Mouse (Mus musculus) hindbrain, embryonic 16.5 days (tissue): ENCODE data around the gene Oxct2a. TPM values are rescaled to one million over a fixed set of nuclear protein-coding genes. Genes with fewer than 3 reads are reported as not detected.
"Not testable (repeated sequence)": the region's sequence is repeated elsewhere in the genome, so short reads cannot be mapped to it uniquely, and the experiment has no call there.

ENCODE experiments used
- ATAC-seq: fragments of 200-750 bp; cut with Nextera tagmentation; 2 replicates; pipeline ENCODE4 v1.8.0; 2017; ENCODE audit warnings: moderate TSS enrichment, moderate library complexity
- H3K27ac ChIP-seq: fragments of 300-500 bp; sonication (generic); 2 replicates; pipeline ENCODE4 v1.5.1; 2014; ENCODE audit warnings: low read depth, mild to moderate bottlenecking, control low read depth, low read length, moderate library complexity
- H3K27me3 ChIP-seq: fragments of 300-500 bp; sonication (generic); replicated peaks from 2 replicates; pipeline ENCODE4 v1.6.1; 2014; ENCODE audit warnings: low read length; ENCODE audit not compliant: control insufficient read depth, insufficient read depth
- H3K36me3 ChIP-seq: fragments of 300-500 bp; sonication (generic); 2 replicates; pipeline ENCODE4 v1.6.1; 2014; ENCODE audit warnings: mild to moderate bottlenecking, low read length, moderate library complexity, mixed read lengths; ENCODE audit not compliant: control insufficient read depth, insufficient read depth
- H3K4me1 ChIP-seq: fragments of 300-500 bp; sonication (generic); 2 replicates; pipeline ENCODE4 v1.6.1; 2014; ENCODE audit warnings: low read depth, low read length; ENCODE audit not compliant: control insufficient read depth, insufficient read depth
- H3K4me2 ChIP-seq: fragments of 300-500 bp; sonication (generic); 2 replicates; pipeline ENCODE4 v1.6.1; 2014; ENCODE audit warnings: mild to moderate bottlenecking, low read length, control low read depth, moderate library complexity
- H3K4me3 ChIP-seq: fragments of 300-500 bp; sonication (generic); 2 replicates; pipeline ENCODE4 v1.5.1; 2014; ENCODE audit warnings: mild to moderate bottlenecking, low read length, control low read depth, moderate library complexity
- H3K9ac ChIP-seq: fragments of 300-500 bp; sonication (generic); 2 replicates; pipeline ENCODE4 v1.6.1; 2014; ENCODE audit warnings: low read depth, mild to moderate bottlenecking, control low read depth, low read length, moderate library complexity
- H3K9me3 ChIP-seq: fragments of 300-500 bp; sonication (generic); 2 replicates; pipeline ENCODE4 v1.6.1; 2014; ENCODE audit warnings: mild to moderate bottlenecking, low read length, moderate library complexity; ENCODE audit not compliant: control insufficient read depth
- WGBS: fragments of 180-500 bp; shearing (Covaris S2); extraction: QIAGEN DNeasy Blood & Tissue Kit; methylation state at CpG from one replicate; pipeline ENCODE4 v1.1.7; 2014; 5-methylcytosine and 5-hydroxymethylcytosine counted together
- polyA plus RNA-seq: library from polyadenylated mRNA; unstranded; fragments of >200 nt; fragmentation: Nextera tagmentation; extraction: Ambion mirVana; gene quantifications from 2 replicates; pipeline ENCODE4 v1.2.1, GENCODE M21; 2015

Oxct2a gene
- polyA plus RNA-seq, 1 experiment from 2014 or later, result 0.14 TPM

DNA sequence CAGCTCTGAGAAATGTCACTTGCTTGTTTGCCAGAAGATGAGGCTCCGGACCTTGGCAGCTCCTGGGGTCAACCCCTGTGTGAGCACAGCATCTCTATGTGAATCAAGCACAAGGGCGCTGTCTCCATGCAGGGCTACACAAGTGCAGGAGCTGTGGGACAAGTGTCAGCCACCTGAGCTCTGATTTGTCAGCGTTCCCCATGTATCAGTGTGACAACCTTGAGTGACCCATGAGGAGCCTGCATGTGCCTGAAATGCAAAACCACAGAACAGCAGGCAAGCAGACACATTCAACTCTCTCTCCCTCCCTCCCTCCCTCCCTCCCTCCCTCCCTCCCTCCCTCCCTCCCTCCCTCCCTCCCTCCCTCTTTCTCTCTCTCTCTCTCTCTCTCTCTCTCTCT lies 4.2 kb upstream of the Oxct2a start:
- H3K4me3 ChIP-seq, result no peak overlapping the region
- H3K27ac ChIP-seq, result no peak overlapping the region
- no peak overlapping the region for H3K4me2 ChIP-seq
- no peaks in the 10 kb centered on the region for H3K4me1 ChIP-seq
- WGBS, result 52% methylated on average over 3 of the region's 3 CpGs
- no peaks in the 10 kb centered on the region for H3K36me3 ChIP-seq
- no peak for ATAC-seq
- no peaks in the 10 kb centered on the region for H3K27me3 ChIP-seq
- H3K9me3 ChIP-seq, result no peaks in the 10 kb centered on the region
- no peak overlapping the region for H3K9ac ChIP-seq

DNA sequence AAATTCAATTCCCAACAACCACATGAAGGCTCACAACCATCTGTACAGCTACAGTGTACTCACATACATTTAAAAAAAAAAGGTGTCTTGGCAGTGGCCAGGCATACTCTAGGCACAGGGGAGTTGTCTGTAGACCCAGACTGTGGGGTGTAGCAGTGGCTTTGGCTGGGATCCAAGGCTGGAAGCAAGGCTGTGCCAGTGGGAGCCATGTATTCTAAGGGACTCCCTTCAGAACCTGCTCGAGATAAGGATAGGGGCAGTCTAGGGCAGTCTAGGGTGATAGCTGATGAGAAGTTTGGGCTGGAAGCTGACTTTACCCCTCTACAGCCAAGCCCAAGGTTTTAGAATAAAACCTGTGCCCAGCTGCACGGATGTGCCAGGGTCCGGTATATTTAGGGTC lies 2.7 kb upstream of the Oxct2a start:
- ATAC-seq, result no peak
- Histone ChIP-seq H3K27ac (no peak overlapping the region), H3K4me1 (no peaks in the 10 kb centered on the region), H3K9me3 (no peaks in the 10 kb centered on the region), H3K9ac (no peak overlapping the region), H3K27me3 (peaks cover 5% of the 10 kb centered on the region; the same call in 1 of the 2 replicates), H3K4me3 (no peak overlapping the region), H3K36me3 (no peaks in the 10 kb centered on the region), H3K4me2 (no peak overlapping the region)
- 75% methylated on average over 3 of the region's 3 CpGs for WGBS

DNA sequence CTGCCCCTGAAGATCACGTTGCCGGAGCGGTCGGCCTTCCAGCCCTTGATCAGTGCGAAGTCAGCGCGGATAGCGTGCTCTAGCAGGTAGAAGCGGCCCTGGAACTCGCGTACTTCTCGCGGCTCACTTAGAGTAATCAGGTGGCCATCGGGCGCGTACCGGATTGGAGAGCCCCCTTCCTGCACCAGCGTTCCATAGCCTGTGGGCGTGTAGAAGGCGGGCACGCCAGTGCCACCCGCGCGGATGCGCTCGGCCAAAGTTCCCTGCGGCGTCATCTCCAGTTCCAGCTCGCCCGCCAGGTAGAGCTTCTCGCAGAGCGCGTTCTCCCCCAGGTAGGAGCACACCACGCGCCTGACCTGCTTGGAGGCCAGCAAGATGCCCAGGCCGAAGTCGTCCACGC lies 524 bp downstream of the Oxct2a start:
- H3K9me3 ChIP-seq, H3K4me1 ChIP-seq, H3K27me3 ChIP-seq, H3K27ac ChIP-seq, H3K9ac ChIP-seq, H3K36me3 ChIP-seq: not testable (repeated sequence)
- WGBS, result 16% methylated on average over 20 of the region's 38 CpGs
- Histone ChIP-seq H3K4me2 (peak overlapping the region; percentile 52), H3K4me3 (peak overlapping the region; percentile 34)
- ATAC-seq, result peak; percentile 70

DNA sequence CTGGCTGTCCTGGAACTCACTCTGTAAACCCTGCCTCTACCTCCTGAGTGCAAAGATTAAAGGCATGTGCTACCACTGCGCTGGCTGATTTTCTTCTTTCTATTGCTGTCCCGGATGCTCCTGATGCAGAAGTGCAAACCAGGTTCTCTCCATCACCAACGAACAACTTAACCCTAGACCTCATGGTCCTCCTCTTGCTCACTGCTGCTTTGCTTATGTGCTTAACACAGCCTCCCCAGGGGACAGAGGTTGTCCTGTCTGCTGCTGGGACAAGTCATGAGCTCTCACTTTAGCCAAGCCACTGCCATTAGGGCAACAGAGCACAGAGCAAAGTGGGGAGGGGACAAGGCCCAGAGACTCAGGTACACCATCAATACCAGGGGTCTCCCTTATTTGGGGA lies 8.9 kb downstream of the Oxct2a start:
- Histone ChIP-seq H3K4me2 (no peak overlapping the region), H3K27ac (no peak overlapping the region), H3K36me3 (no peaks in the 10 kb centered on the region), H3K27me3 (no peaks in the 10 kb centered on the region), H3K4me3 (no peak overlapping the region), H3K9me3 (no peaks in the 10 kb centered on the region), H3K4me1 (no peaks in the 10 kb centered on the region), H3K9ac (no peak overlapping the region)
- no peak for ATAC-seq
- WGBS, result 96% methylated on average over 3 of the region's 3 CpGs

DNA sequence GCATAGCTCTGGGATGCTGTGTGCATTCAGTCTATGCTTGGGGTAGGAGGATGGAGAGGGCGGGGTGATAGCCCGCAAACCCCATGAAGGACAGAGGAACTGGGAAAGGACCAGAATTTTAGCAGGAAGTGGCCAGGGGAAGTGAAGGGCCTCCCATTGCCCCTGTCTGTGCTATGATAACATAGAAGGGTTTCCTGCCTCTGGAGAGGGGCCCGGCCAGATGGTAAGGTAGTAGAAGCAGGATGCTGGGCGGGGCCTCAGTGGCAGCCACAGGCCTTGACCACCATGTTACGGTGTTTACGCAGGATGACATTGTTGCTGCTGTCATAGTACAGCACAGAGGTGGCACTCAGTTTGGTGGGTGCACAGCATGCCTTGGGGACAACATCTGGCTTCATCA lies 10.4 kb downstream of the Oxct2a start:
- Histone ChIP-seq H3K36me3 (no peaks in the 10 kb centered on the region), H3K4me3 (no peak overlapping the region), H3K9ac (no peak overlapping the region), H3K4me1 (no peaks in the 10 kb centered on the region), H3K27me3 (no peaks in the 10 kb centered on the region), H3K4me2 (no peak overlapping the region), H3K27ac (no peak overlapping the region), H3K9me3 (no peaks in the 10 kb centered on the region)
- 92% methylated on average over 6 of the region's 6 CpGs for WGBS
- no peak for ATAC-seq

DNA sequence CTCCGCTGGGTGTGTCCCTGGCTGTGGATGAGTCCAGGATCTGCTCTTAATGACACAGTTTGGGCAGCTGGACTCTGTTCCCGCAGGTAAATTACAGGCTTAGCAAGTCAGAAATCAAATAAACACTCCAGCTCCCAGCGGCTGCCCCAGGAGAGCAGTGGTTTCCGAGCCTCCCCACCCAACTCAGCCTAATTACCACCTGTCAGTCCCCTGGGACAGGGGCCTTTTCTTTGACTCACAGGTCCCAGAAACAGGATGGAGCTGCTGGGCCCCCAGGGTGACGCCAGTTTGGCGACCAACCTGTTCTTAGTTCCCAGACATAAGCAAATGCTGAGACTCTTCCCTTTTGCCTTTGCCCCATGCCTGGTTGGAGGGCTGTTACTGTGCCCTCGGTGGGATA lies 11.6 kb downstream of the Oxct2a start:
- H3K36me3 ChIP-seq, result no peaks in the 10 kb centered on the region
- H3K27ac ChIP-seq, result no peak overlapping the region
- WGBS, result 90% methylated on average over 7 of the region's 7 CpGs
- H3K9me3 ChIP-seq, result no peaks in the 10 kb centered on the region
- no peaks in the 10 kb centered on the region for H3K27me3 ChIP-seq
- ATAC-seq, result no peak
- H3K4me2 ChIP-seq, result no peak overlapping the region
- no peak overlapping the region for H3K9ac ChIP-seq
- no peaks in the 10 kb centered on the region for H3K4me1 ChIP-seq
- no peak overlapping the region for H3K4me3 ChIP-seq

DNA sequence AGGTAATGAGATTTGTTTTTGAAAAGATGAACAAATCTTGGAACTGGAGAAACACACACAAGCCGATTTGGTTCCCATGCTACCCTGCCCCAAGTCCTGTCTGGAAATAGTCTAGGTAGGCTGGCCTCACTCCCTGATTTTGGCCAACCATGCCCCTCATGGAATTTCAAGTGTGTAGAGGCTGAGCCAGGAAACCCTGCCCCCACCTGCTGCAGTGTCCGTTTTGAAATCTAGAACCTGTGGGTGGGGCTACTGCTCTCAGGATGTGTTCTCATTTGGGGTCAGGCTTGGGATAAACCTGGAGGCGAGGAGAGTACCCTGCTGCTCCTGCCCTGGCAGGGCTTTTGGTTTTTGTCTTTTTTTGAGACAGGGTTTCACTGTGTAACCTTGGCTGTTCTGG lies 15.1 kb downstream of the Oxct2a start:
- no peaks in the 10 kb centered on the region for H3K4me1 ChIP-seq
- no peak for ATAC-seq
- H3K36me3 ChIP-seq, result 0 out of 2 replicates have a peak, but pooled peaks cover 3% of the 10 kb centered on the region
- H3K9me3 ChIP-seq, result no peaks in the 10 kb centered on the region
- 51% methylated on average over 3 of the region's 3 CpGs for WGBS
- H3K4me3 ChIP-seq, result no peak overlapping the region
- H3K4me2 ChIP-seq, result no peak overlapping the region
- H3K9ac ChIP-seq, result no peak overlapping the region
- H3K27ac ChIP-seq, result no peak overlapping the region
- H3K27me3 ChIP-seq, result no peaks in the 10 kb centered on the region

DNA sequence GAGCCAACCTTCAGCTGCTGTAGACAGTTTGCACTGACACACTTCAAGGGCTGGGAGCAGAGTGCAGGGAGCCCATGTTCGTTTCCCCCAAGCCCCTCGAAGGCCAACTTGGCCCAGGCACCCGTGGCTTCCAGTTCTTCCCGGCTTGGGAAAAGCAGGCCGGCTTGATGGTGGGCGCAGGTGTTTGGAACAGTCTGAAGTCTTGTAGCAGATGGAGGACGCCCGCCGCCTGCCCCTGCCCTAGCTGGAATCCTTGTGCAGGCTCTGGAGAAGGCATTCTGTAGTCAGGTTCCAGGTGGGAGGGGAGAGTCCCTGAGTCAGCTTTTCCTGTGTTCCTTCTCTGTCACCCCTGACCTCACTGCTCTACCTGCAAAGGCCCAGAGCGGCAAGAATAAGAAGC lies 16.4 kb downstream of the Oxct2a start:
- Histone ChIP-seq H3K36me3 (peaks cover 8% of the 10 kb centered on the region; the same call in 1 of the 2 replicates), H3K27me3 (no peaks in the 10 kb centered on the region), H3K27ac (no peak overlapping the region), H3K9ac (no peak overlapping the region), H3K4me2 (no peak overlapping the region), H3K9me3 (no peaks in the 10 kb centered on the region), H3K4me1 (no peaks in the 10 kb centered on the region), H3K4me3 (no peak overlapping the region)
- WGBS, result 86% methylated on average over 10 of the region's 10 CpGs
- ATAC-seq, result no peak

DNA sequence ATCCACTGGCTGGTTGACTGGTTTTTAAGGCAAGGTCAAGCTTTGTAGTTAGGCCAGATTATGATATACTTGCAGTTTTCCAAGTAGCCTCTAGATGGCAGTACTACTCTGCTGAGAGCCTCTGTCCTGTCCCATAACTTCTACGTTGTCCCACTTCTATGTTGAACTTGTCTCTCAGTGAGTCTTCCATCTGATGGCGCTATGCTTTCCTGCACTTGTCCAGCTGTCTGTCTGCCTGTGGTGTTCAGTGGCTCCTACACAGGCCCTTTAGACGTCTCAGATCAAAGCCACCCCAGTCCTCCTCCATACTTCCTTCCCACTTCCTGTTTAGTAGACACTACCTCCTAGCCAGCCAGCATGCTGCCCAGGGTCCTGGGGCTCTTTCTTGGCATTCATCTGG lies 17.6 kb downstream of the Oxct2a start:
- Histone ChIP-seq H3K36me3 (peaks cover 8% of the 10 kb centered on the region; the same call in 1 of the 2 replicates), H3K4me2 (no peak overlapping the region), H3K27ac (no peak overlapping the region), H3K9ac (no peak overlapping the region), H3K9me3 (no peaks in the 10 kb centered on the region), H3K4me3 (no peak overlapping the region), H3K27me3 (no peaks in the 10 kb centered on the region), H3K4me1 (no peaks in the 10 kb centered on the region)
- peak; percentile 65 for ATAC-seq
- 33% methylated on average over 3 of the region's 3 CpGs for WGBS
